Mouse (Mus musculus) stomach, postnatal 0 days (tissue): ENCODE data around the gene Gm20532.

Source experiments
- CTCF ChIP-seq: IDR thresholded peaks from 2 replicates; pipeline ENCODE4 v1.5.1; 2016; ENCODE audit warnings: antibody characterized with exemption, low read depth, mild to moderate bottlenecking, moderate library complexity
- EP300 ChIP-seq: optimal IDR thresholded peaks from 2 replicates; pipeline ENCODE3; 2016; ENCODE audit warnings: antibody characterized with exemption

- TF ChIP-seq CTCF (no peak), EP300 (no peak)
Measured at GRCm38 (mm10) chr2:26556535-26556993, 29.9 kb upstream of the Gm20532 start.
